Mouse (Mus musculus) v-Abl transformed pro-B cells (cell line): ENCODE results near the gene Os9.
"Not testable (repeated sequence)": the region's sequence is repeated elsewhere in the genome, so short reads cannot be mapped to it uniquely, and the experiment has no call there.

Source experiments
- in situ Hi-C, 2 experiments: fragments of 400-800 bp; cut with MboI; formaldehyde crosslinking; loops; one replicate each; pipeline ENCODE4 v1.15.1; 2025; ENCODE audit not compliant: unreplicated experiment in 2 of 2

Gene Os9

DNA sequence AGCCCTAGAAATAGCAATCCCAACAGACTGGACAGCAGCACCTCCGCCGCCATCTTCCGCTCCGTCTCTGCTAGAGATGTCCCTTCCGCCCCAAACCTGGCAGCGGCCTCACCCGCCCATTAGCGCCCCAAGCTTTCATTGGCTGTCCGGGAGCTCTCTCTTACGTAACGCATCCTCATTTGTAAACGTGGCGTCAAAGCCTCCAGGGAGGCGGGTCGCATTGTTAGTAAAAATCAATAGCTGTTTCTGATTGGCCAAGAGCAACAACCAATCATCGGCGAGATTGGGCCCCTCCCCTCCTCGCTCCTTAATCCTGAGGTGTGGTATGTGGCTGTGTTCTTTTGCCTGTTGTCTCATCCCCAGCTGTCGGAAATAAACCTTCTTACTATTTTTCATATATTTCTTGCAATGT lies at the start of gene Os9:
Gene Os9, minus strand, starts transcription at position 66 of the 412 bp plus-strand sequence.
- in situ Hi-C loops, result loop anchor here in 1 of 2 experiments (5.0 kb wide), 1 partner anchor 101 kb away; no protein-coding TSS in a partner anchor

- in situ Hi-C loops, result loop anchor here in 1 of 2 experiments (5.0 kb wide), 1 partner anchor 43 kb away; no protein-coding TSS in a partner anchor
Observed at GRCm38 (mm10) chr10:127170002-127170401, 49.1 kb upstream of the Os9 start.

GRCm38 (mm10) chr10:127167614-127168192 lies 46.8 kb upstream of the Os9 start:
- in situ Hi-C loops, result no loop called here

DNA sequence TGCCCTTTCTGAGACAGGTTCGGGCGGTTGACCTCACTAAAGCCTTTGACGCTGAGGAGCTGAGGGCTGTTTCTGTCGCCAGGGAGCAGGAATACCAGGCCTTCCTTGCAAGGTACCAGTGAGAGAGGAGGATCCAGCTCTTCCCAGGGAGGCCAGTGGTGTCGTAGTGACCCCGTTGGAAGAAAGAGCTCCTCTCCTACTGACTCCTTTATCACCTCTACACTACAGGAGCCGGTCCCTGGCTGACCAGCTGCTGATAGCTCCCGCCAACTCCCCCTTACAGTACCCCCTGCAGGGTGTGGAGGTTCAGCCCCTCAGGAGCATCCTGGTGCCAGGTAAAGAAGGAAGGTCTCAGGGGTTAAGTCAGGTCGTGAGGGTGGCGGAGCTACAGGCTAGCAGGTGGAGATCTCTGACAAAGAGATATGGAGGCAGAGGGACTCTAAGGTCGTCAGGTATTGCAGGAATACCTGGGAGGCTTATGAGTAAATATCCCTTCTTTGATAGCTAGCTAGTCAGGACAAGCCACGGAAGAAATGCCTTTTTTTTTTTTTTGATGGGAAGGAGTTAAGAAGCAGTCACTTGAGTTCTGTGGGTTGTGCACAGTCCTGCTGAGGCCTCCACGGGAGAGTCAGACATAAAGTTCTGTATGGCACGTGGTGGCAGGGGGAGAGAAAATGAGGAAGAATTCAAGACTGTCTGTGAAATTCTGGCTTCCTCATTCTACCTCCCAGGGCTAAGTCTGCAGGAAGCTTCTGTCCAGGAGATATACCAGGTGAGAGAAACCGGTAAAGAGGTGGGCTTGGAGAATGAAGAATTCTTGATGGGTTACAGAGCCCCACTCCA lies 46.1 kb upstream of the Os9 start:
- in situ Hi-C loops, result no loop called here

- in situ Hi-C loops, result no loop called here
Observed at GRCm38 (mm10) chr10:127166404-127166715, 45.4 kb upstream of the Os9 start.

DNA sequence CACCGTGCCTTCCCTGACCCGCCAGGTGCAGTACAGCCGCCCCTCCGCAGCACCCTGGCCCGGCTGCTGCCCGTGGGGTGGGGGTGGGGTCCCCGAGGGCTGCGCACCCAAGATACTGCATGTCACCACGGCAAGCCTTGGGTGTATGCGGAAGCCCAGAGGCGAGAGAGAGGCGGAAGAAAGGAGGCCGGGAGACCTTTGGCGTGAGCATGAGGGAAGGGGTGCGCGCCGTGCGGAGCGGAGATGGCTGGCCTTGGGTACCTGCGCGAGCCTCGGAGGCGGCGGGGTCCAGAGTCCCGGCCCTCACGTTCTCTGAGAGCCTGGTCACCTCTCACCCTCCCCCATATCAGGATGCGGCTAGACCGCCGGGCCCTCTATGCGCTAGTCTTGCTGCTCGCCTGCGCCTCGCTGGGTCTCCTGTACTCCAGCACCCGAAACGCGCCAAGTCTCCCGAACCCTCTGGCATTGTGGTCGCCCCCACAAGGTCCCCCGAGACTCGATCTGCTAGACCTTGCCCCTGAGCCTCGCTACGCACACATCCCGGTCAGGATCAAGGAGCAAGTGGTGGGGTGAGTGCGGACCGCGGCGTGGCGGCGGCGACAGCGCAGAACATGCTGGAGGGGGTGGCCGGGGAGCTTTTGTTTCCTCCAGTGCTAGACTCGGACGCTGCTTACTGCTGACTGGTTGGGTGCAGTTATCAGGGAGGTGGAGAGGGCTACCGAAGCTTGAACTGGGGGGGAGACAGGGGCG lies 44.9 kb upstream of the Os9 start:
- in situ Hi-C loops, result no loop called here

DNA sequence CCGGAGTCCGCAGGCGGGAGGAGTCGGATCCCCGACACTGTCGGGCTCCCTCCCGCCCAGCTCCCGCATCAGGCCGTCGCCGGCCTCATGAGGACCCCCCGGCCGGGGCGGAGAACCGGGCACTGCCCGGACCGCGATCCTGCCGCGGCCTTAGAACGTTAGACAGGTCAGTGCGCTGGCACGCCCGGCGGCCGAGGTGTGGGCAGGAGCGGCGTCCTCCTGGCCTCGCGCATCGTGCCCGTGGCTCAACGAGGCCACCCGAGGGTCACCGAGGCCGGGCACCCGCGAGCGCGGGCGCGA lies 44.4 kb upstream of the Os9 start:
- in situ Hi-C loops, result no loop called here

DNA sequence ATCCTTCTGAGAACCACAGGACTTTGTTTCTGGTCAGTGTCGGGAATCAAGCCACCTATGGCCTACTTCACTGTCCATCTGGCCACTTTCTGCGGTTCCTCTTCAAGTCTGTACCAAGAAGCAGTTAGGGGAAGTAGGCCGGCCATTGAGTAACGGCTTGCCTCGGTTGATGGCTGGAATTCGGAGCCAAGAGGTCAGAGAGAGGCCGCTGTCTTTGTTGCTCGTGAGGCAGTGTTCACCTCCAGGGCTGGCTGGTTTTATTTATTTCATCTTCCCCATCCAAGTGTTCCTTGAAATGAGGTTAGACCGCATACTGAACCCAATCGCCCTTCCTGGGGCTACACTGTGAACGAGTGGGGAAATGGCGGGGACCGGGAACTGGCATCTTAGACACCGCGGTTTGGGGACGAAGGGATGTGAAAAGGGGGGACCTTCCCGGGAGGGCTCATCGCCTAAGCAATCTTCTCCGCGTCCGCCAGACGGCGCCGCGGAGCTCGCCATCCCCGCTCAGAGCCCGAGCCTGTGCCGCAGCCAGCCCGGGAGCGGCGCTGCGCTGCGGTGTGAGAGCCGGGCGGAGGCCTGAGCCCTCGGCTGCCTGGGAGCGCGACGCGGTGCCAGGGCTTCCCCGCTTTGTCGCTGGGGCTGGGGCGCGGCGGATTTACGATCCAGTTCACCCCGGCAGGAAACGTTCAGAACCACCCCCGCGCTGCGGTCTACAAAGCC lies 43.9 kb upstream of the Os9 start, which contains the start of gene B4galnt1:
Gene B4galnt1, plus strand, starts transcription at position 595 of the 723 bp plus-strand sequence.
- in situ Hi-C loops, result loop anchor here in 1 of 2 experiments (5.0 kb wide), 1 partner anchor 37 kb away; no protein-coding TSS in a partner anchor

DNA sequence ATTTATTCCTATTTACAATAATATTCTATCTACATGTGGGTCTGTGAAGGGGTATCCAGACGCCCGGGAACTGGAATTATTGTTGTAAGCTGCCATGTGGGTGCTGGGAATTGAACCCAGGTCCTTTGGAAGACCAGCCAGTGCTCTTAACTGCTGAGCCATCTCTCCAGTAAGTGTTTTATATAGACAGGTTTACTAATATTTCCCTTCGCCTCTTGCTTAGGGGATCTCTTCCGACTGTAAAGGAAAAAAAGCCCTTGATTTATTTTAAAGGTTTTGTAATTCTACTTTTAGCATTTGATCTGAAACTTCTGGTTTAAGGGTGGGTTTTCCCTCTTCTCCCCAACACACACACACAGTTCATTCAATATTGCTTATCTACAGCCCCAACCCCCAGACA lies 43.3 kb upstream of the Os9 start:
- in situ Hi-C loops, result loop anchor here in 1 of 2 experiments (5.0 kb wide), 1 partner anchor 37 kb away; no protein-coding TSS in a partner anchor

DNA sequence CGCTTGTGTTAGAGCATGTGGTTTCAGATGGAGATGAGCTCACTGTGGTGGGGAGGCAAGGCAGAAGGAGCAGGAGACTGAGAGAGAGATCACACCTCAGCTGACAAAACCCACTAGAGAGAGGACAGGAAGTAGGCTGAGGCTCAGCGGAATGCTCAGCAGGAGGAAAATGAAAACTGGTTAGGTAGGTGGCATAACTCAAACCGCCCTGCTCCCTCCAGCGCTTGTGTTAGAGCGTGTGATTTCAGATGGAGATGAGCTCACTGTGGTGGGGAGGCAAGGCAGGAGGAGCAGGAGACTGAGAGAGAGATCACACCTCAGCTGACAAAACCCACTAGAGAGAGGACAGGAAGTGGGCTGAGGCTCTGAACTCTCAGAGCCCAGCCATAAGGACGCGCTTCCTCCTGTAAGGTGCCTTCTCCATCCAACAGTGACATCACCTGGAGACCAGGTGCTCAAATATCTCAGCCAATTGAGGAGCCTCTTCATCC lies 41.9 kb upstream of the Os9 start:
- in situ Hi-C loops, result loop anchor here in 1 of 2 experiments (5.0 kb wide), 1 partner anchor 36 kb away; no protein-coding TSS in a partner anchor

DNA sequence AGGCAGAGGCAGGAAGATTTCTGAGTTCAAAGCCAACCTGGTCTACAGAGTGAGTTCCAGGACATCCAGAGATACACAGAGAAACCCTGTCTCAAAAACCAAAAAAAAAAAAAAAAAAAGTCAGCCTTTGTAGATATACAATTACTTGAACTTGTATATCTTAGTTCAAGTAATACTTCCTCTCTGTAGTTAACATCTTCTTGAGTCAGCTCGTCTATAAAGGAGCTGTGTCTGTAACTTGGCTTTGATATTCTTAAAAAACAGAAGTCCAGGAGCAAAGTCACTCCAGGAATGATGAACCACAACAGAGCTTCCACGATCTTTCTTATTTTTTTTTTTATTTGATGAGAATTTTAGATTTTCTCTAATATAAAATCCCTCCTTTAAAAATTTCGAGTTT lies 39.8 kb upstream of the Os9 start:
- in situ Hi-C loops, result loop anchor here in 1 of 2 experiments (5.0 kb wide), 1 partner anchor 33 kb away; no protein-coding TSS in a partner anchor

GRCm38 (mm10) chr10:127160081-127160480 lies 39.1 kb upstream of the Os9 start:
- in situ Hi-C loops, result loop anchor here in 1 of 2 experiments (5.0 kb wide), 1 partner anchor 33 kb away; no protein-coding TSS in a partner anchor

- in situ Hi-C loops, result no loop called here
Observed at GRCm38 (mm10) chr10:127158471-127158870, 37.5 kb upstream of the Os9 start.

DNA sequence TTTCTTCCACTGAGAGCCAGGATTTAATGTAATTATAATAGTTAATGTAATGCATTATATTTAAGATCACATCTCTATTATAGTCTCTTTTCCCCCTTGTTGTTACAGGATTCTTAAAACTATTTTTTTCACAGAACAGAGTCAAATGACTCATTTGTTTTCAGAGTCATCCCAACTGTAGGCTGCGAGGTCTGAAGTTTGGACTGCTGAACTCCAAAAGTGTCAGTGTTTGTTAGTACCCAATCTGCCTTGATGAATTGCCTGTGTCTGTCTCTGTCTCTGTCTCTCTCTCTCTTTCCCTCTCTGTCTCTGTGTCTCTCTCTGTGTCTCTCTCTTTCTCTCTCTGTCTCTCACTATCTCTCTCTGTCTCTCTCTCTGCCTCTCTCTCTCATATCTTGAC lies 35.6 kb upstream of the Os9 start:
- in situ Hi-C loops, result no loop called here

DNA sequence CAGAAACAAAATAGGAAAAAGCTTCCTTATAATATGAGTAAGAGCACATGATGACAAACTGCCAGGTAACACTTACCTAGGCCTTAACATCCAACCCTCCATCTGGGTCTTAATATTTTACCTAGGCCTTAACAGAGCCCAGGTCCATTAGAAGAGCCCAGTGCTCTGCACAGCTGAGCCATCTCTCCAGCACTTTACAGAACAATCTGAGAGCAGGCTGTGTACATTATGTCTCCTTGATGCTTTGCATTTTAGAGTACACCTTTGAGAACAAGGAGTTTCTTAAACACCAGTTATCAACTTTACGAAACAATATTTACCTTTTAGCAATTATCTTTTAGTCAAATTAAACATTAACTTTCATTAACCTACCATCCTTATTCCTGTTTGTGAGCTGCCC lies 35.2 kb upstream of the Os9 start:
- in situ Hi-C loops, result no loop called here

DNA sequence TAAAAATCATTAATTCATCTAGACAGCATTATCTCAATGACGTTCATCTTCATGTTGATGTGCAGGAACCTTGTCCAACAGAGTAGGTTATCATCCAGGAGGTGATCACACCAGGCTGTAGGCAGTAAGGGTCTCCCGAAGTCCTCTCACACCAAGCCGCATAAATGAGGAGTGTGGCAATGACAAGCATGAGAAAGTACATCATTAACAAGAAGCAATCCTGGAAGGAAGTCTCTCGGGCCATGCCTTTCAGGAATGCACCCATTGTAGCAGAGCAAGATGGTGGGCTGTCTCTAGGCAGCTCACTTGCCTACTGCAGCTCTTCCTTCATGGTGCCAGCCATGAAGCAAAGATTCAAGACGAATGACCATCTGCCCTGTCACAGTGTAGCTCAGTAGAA lies 33.7 kb upstream of the Os9 start:
- in situ Hi-C loops, result no loop called here

- in situ Hi-C loops, result no loop called here
Observed at GRCm38 (mm10) chr10:127154241-127154640, 33.3 kb upstream of the Os9 start.

GRCm38 (mm10) chr10:127153323-127153722 lies 32.4 kb upstream of the Os9 start:
- in situ Hi-C loops, result no loop called here

- in situ Hi-C loops, result not testable (repeated sequence)
Observed at GRCm38 (mm10) chr10:127152556-127152955, 31.6 kb upstream of the Os9 start.

GRCm38 (mm10) chr10:127151233-127151632 lies 30.3 kb upstream of the Os9 start:
- in situ Hi-C loops, result not testable (repeated sequence)
